Mouse (Mus musculus): ENCODE data around the gene Alkbh4.
"Not testable (repeated sequence)": the region's sequence is repeated elsewhere in the genome, so short reads cannot be mapped to it uniquely, and the experiment has no call there.

Gene Alkbh4

GRCm38 (mm10) chr5:136143161-136143755 lies 7.3 kb downstream of the Alkbh4 start:
- DNase-seq = no peak

- no peak for DNase-seq
Measured at GRCm38 (mm10) chr5:136144606-136145430, 8.9 kb downstream of the Alkbh4 start.

GRCm38 (mm10) chr5:136146936-136147335 lies 11.0 kb downstream of the Alkbh4 start:
- no peak for DNase-seq

GRCm38 (mm10) chr5:136147704-136148103 lies 11.8 kb downstream of the Alkbh4 start:
- no peak for DNase-seq

- DNase-seq = not testable (repeated sequence)
Measured at GRCm38 (mm10) chr5:136149134-136149576, 13.2 kb downstream of the Alkbh4 start.

GRCm38 (mm10) chr5:136152365-136152764 lies 16.4 kb downstream of the Alkbh4 start:
- no peak for DNase-seq

GRCm38 (mm10) chr5:136155399-136155798 lies 19.5 kb downstream of the Alkbh4 start:
- no peak for DNase-seq

GRCm38 (mm10) chr5:136160084-136160483 lies 24.1 kb downstream of the Alkbh4 start:
- not testable (repeated sequence) for DNase-seq

GRCm38 (mm10) chr5:136163807-136164474 lies 28.0 kb downstream of the Alkbh4 start:
- no peak for DNase-seq

GRCm38 (mm10) chr5:136165246-136165645 lies 29.3 kb downstream of the Alkbh4 start:
- no peak for DNase-seq

GRCm38 (mm10) chr5:136167296-136167695 lies 31.4 kb downstream of the Alkbh4 start:
- DNase-seq = no peak

- DNase-seq = no peak
Measured at GRCm38 (mm10) chr5:136168071-136168470, 32.1 kb downstream of the Alkbh4 start.

GRCm38 (mm10) chr5:136169626-136170511 lies 33.9 kb downstream of the Alkbh4 start:
- peak; percentile 63 for DNase-seq

- DNase-seq = peak; percentile 87
Measured at GRCm38 (mm10) chr5:136170512-136171362, 34.8 kb downstream of the Alkbh4 start, which contains the start of gene Orai2. TSS of gene Orai2 (minus strand) at chr5:136170713.

GRCm38 (mm10) chr5:136171363-136172341 lies 35.7 kb downstream of the Alkbh4 start:
- no peak for DNase-seq

- DNase-seq = no peak
Measured at GRCm38 (mm10) chr5:136172939-136173338, 37.0 kb downstream of the Alkbh4 start.

- DNase-seq = peak; percentile 77
Measured at GRCm38 (mm10) chr5:136173606-136174463, 37.9 kb downstream of the Alkbh4 start.

- no peak for DNase-seq
Measured at GRCm38 (mm10) chr5:136179594-136179993, 43.6 kb downstream of the Alkbh4 start.

GRCm38 (mm10) chr5:136181197-136181596 lies 45.3 kb downstream of the Alkbh4 start:
- no peak for DNase-seq
